Mouse (Mus musculus): ENCODE results near the gene Ace2.

DNA sequence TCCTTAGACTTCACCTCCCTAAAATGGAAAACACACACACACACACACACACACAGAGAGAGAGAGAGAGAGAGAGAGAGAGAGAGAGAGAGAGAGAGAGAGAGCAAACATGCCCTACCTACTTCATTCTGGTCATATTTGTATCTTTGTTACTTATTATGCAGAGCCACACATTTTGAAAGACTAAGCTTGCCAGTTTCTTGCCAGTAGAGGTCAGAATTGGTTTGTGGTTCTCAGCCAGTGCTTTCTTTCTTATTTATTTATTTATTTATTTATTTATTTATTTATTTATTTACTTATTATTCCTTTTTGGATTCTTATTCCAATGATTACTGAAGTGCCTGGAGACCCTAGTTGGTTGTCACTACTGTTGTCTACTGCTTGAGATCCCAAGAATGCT is 37.6 kb upstream of the Ace2 start:
- TF ChIP-seq CTCF (IDR thresholded peaks at IDR 0.05; ENCODE audit: low read depth, low read length) (no peak), EP300 (IDR thresholded peaks at IDR 0.05; ENCODE audit: insufficient read depth, low read depth, low read length) (no peak), POLR2A (IDR thresholded peaks at IDR 0.05; ENCODE audit: insufficient read depth, low read length) (no peak)
